Mouse (Mus musculus): ENCODE results near the gene Zfp106. TPM values are rescaled to one million over a fixed set of nuclear protein-coding genes. Genes with fewer than 3 reads are reported as not detected.

Zfp106 gene
- polyA plus RNA-seq, 1 experiment from 2014 or later, result 25.6 TPM

DNA sequence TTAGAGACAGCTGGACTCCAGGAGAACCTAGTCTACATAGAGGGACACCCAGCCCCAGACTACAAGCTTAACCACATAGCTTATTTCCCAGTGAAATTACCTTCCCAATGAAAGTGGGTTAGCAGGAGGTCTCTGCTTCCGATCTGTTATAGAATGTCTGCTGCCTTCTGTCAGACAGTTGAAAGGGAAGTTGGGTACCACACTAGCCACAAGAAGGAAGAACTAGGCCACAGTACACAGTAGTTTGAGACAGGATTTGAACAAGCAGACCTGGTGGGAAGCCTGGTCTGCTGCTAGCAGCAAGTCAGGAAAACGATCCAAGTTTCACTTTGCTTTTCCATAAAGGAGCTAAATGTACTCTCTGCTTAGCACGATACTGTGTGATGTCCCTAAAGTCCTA is 94.4 kb downstream of the Zfp106 start:
- DNase-seq, result no peak
- no peaks in the 10 kb centered on the region for H3K9me3 ChIP-seq (replicated peaks)
- H3K4me2 ChIP-seq, result no peak overlapping the region
- ATAC-seq (ENCODE audit: low read depth), result no peak
- H3K4me3 ChIP-seq (replicated peaks), result no peak overlapping the region
- H3K27me3 ChIP-seq, result no peaks in the 10 kb centered on the region
- WGBS (ENCODE audit: insufficient replicate concordance), result 37% methylated on average over 3 of the region's 3 CpGs
- H3K36me3 ChIP-seq, result no peaks in the 10 kb centered on the region
- H3K4me1 ChIP-seq (replicated peaks), result peaks cover 20% of the 10 kb centered on the region; the same call in 1 of the 2 replicates
- H3K27ac ChIP-seq, result no peak overlapping the region
- no peak overlapping the region for H3K9ac ChIP-seq

DNA sequence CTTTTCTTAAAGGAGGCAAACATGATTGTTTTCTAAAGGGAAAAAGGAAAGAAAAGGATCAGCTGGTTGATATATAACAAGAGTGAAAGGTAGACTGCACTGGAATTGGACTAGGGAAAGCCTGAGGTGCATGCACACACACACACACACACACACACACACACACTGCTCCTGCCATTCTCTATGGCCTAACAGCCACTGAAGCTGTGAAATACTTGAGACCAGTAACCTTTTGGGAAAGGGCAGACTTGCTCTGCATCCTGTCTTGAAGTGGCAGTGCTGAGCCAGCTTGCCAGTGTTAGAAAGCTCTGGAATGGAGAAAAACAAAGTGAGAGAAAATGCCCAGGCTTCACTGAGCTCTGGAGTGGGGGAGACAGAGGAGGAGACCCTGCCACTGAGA is 95.6 kb downstream of the Zfp106 start:
- Histone ChIP-seq H3K9ac (no peak overlapping the region), H3K4me3 (replicated peaks) (no peak overlapping the region), H3K4me1 (replicated peaks) (peaks cover 31% of the 10 kb centered on the region), H3K27me3 (no peaks in the 10 kb centered on the region), H3K9me3 (replicated peaks) (no peaks in the 10 kb centered on the region), H3K36me3 (no peaks in the 10 kb centered on the region), H3K27ac (no peak overlapping the region), H3K4me2 (no peak overlapping the region)
- DNase-seq, result no peak
- no peak for ATAC-seq (ENCODE audit: low read depth)

DNA sequence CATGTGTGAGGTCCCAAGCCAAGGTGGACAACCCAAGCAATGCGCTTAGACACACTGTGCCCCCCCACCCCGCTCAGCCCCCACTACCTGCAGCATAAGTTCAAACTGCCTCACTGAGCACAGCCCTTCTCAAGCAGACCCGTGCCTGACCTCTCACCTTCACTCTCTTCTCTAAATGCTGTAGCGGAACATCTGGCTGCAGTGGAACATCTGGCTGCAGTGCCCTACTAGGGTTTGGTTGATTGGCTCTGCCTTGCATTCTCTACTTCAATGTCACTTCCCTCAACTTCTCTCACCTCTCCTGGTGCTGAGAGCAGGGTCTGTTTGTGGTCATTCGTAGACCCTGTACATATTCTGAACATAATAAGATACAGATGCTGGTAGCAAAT is 98.3 kb downstream of the Zfp106 start:
- Histone ChIP-seq H3K27ac (no peak overlapping the region), H3K36me3 (no peaks in the 10 kb centered on the region), H3K9ac (no peak overlapping the region), H3K4me3 (replicated peaks) (no peak overlapping the region), H3K4me2 (no peak overlapping the region), H3K27me3 (no peaks in the 10 kb centered on the region), H3K9me3 (replicated peaks) (no peaks in the 10 kb centered on the region), H3K4me1 (replicated peaks) (peaks cover 31% of the 10 kb centered on the region)
- WGBS (ENCODE audit: insufficient replicate concordance), result 65% methylated on average over 5 of the region's 5 CpGs
- DNase-seq (no peak), ATAC-seq (ENCODE audit: low read depth) (no peak)

DNA sequence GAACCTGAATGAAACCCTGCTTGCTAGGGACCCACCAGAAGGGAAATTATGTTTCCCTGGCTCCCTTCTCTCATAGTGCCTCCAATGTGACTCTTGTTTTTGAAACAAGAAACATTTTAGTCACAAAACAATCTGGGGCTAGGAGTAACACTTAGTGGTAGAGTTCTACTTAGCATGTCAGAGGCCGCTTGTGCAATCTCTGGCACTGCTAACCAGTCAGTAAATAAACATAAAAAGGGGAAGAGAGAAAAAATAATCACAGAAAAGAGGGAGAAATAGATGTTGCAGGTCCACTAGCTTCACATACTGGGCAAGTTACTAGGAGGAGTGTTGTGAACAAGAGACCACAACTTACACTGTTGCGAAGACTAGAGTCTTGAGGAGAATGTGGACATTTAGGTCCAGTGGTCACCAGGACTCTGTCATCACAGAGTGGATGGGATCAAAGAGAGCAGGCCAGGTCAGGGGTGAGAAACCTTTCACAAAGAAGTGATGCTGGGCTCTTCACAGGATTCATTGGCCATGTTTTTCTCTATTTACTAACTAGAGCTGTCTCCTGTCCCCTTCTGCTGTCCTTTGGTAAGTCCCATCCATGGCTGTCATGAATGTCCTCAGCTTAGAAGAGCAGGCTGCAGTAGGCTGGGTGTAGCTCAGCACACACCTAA is 98.8 kb downstream of the Zfp106 start:
- no peak overlapping the region for H3K4me2 ChIP-seq

DNA sequence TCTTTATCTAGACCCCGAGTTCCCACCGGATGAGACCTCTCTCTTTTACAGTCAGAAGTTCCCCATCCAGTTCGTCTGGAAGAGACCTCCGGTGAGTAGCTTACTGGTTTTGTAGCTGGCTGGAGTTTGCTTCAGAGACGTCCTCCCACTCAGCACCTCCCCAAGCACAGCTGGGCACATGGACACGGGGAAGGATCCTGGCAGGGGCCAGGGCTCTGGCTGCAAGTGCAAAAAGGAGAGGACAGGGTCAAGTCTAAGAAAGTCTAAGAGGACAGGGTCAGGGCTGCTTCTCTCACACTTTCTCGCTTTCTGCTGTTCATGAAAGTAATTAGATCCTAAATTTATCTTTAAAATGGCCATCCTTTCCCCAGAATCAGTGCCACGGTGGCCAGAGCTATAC is 99.6 kb downstream of the Zfp106 start:
- no peaks in the 10 kb centered on the region for H3K27me3 ChIP-seq
- ATAC-seq (ENCODE audit: low read depth) (no peak), DNase-seq (no peak)
- H3K4me3 ChIP-seq (replicated peaks), result no peak overlapping the region
- peaks cover 31% of the 10 kb centered on the region for H3K4me1 ChIP-seq (replicated peaks)
- no peak overlapping the region for H3K27ac ChIP-seq
- H3K36me3 ChIP-seq, result no peaks in the 10 kb centered on the region
- WGBS (ENCODE audit: insufficient replicate concordance), result 45% methylated on average over 8 of the region's 8 CpGs
- H3K9ac ChIP-seq, result no peak overlapping the region
- H3K9me3 ChIP-seq (replicated peaks), result no peaks in the 10 kb centered on the region
- H3K4me2 ChIP-seq, result no peak overlapping the region

More for the DNA sequence above, 98.8 kb downstream of the Zfp106 start:
- no peaks in the 10 kb centered on the region for H3K36me3 ChIP-seq
- no peak for DNase-seq
- 85% methylated on average over 2 of the region's 2 CpGs for WGBS (ENCODE audit: insufficient replicate concordance)
- no peaks in the 10 kb centered on the region for H3K27me3 ChIP-seq
- no peaks in the 10 kb centered on the region for H3K9me3 ChIP-seq (replicated peaks)
- no peak overlapping the region for H3K4me3 ChIP-seq (replicated peaks)
- no peak overlapping the region for H3K27ac ChIP-seq
- ATAC-seq (ENCODE audit: low read depth), result no peak
- H3K9ac ChIP-seq, result no peak overlapping the region
- peaks cover 31% of the 10 kb centered on the region for H3K4me1 ChIP-seq (replicated peaks)

DNA sequence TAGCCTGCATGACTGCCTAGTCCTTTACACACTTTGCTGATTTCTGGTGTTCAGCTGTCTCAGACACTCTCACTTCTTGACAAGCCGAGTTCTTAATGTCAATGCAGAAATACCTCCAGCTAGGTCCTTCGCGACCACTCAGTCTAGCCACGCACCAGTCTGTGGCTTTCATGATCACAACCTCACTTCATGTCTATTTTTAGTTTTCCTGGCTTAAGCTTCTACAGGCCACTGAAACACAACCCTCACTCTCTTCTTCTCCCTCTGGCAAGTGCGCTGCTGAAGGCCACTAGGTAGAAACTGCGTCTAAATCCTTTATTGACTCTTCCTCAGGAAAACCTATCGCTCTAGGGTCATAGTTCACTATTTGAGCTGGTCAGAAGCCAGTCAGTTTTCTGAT is 100.3 kb downstream of the Zfp106 start:
- Histone ChIP-seq H3K4me1 (replicated peaks) (peaks cover 26% of the 10 kb centered on the region), H3K9ac (no peak overlapping the region), H3K27ac (no peak overlapping the region), H3K4me3 (replicated peaks) (no peak overlapping the region), H3K27me3 (no peaks in the 10 kb centered on the region), H3K9me3 (replicated peaks) (no peaks in the 10 kb centered on the region), H3K36me3 (no peaks in the 10 kb centered on the region), H3K4me2 (no peak overlapping the region)
- DNase-seq (no peak), ATAC-seq (ENCODE audit: low read depth) (no peak)
- WGBS (ENCODE audit: insufficient replicate concordance), result 43% methylated on average over 7 of the region's 7 CpGs

DNA sequence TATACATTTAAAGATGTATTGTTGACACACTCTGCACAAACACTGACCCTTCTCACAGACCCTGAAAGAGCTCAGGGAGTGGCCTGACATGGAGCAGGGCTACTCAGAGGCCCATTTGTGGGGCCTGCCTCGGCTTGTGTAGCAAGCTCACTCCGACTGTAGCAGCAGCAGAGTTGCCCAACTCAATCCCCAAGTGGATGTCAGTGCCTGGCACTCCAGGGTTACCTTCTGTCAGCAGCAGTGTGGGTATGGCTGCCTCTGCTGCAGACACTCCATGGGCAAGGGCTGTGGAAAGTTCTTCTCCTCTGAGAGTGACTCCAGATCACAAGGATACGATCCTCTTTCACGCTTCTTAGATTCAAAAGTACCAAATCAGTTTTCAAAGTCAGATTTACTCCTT is 103.4 kb downstream of the Zfp106 start:
- DNase-seq (no peak), ATAC-seq (ENCODE audit: low read depth) (no peak)
- Histone ChIP-seq H3K27me3 (no peaks in the 10 kb centered on the region), H3K4me1 (replicated peaks) (peaks cover 19% of the 10 kb centered on the region), H3K36me3 (no peaks in the 10 kb centered on the region), H3K9ac (no peak overlapping the region), H3K4me2 (no peak overlapping the region), H3K4me3 (replicated peaks) (no peak overlapping the region), H3K27ac (no peak overlapping the region), H3K9me3 (replicated peaks) (no peaks in the 10 kb centered on the region)
- 79% methylated on average over 4 of the region's 4 CpGs for WGBS (ENCODE audit: insufficient replicate concordance)

Other genes starting within 250 kb of the Zfp106 start
- 0.06 TPM in 1 of 2 replicates, not detected in the other for gene Pla2g4f, start 249.7 kb downstream of the Zfp106 start, polyA plus RNA-seq (2015; fragmentation: Nextera tagmentation; extraction: Ambion mirVana)
- gene Vps39, start 210.7 kb downstream of the Zfp106 start, polyA plus RNA-seq (2015; fragmentation: Nextera tagmentation; extraction: Ambion mirVana), result 7.1 and 8.2 TPM in 2 replicates
- 4.9 and 5.5 TPM in 2 replicates for gene Ganc, start 159.9 kb downstream of the Zfp106 start, polyA plus RNA-seq (2015; fragmentation: Nextera tagmentation; extraction: Ambion mirVana)
- gene Tmem87a, start 159.7 kb downstream of the Zfp106 start, polyA plus RNA-seq (2015; fragmentation: Nextera tagmentation; extraction: Ambion mirVana), result 4.0 and 6.2 TPM in 2 replicates
- gene Capn3, start 107.8 kb downstream of the Zfp106 start, polyA plus RNA-seq (2015; fragmentation: Nextera tagmentation; extraction: Ambion mirVana), result 5.7 and 6.1 TPM in 2 replicates
- gene Snap23, start 3.8 kb upstream of the Zfp106 start, polyA plus RNA-seq (2015; fragmentation: Nextera tagmentation; extraction: Ambion mirVana), result 31.3 and 36.9 TPM in 2 replicates
- 17.6 and 19.1 TPM in 2 replicates for gene Haus2, start 45.5 kb upstream of the Zfp106 start, polyA plus RNA-seq (2015; fragmentation: Nextera tagmentation; extraction: Ambion mirVana)
- 14.2 and 15.6 TPM in 2 replicates for gene Lrrc57, start 45.7 kb upstream of the Zfp106 start, polyA plus RNA-seq (2015; fragmentation: Nextera tagmentation; extraction: Ambion mirVana)
- 0.61 and 0.85 TPM in 2 replicates for gene Stard9, start 65.3 kb upstream of the Zfp106 start, polyA plus RNA-seq (2015; fragmentation: Nextera tagmentation; extraction: Ambion mirVana)

Measured in liver, embryonic 13.5 days (tissue).